Mouse (Mus musculus) kidney, postnatal 25 days (tissue): ENCODE results near the gene Babam2.
"Not testable (repeated sequence)": the region's sequence is repeated elsewhere in the genome, so short reads cannot be mapped to it uniquely, and the experiment has no call there.

Source experiments
- DNase-seq, 2 experiments: peaks; one replicate each; pipeline ENCODE4 v3.0.0; 2021; ENCODE audit warnings: mixed read lengths in 2 of 2

Gene Babam2

GRCm38 (mm10) chr5:31949389-31949788 is 251.9 kb downstream of the Babam2 start:
- DNase-seq = no peak

- no peak for DNase-seq
These were observed 253.0 kb downstream of the Babam2 start for GRCm38 (mm10) chr5:31950532-31950931.

DNA sequence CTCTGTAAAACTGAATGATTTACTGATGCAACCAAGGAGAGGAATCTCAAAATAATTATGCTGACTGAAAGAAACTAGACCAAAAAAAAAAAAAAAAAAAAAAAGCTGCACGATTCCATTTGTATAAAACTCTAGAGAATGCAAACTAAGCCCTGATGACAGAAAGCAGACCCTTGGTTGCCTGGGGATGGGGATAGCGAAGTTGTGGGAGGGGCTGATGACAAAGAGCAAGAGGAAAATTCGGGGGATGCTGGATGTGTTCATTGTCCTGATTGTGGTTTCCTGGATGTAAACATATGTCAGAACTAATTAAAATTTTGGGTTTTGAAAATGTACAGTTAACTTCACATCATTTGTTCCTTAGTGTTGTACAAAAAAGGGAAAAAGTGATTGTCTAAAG is 257.7 kb downstream of the Babam2 start:
- DNase-seq = no peak

- DNase-seq = no peak
These were observed 258.9 kb downstream of the Babam2 start for GRCm38 (mm10) chr5:31956336-31956735.

DNA sequence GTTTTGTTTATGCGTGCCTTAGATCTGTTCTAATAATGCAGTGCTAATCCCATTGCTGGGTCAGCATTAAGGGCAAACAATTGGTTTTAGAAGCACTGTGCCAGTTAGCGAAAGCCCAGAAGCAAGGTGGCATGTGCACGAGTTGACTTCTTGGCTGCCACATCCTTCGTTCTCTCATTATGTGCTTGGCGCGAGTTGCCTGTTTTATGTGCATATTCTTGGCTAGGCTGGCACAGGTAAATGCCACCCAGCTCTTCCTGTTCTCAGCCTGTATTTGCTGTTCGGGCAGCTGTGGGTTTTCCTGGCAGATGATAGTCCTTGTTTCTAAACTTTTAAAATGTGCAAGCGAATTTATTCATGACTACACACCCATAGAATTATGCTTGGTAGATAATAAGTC is 262.4 kb downstream of the Babam2 start:
- DNase-seq = peak; percentile 15 to 46

DNA sequence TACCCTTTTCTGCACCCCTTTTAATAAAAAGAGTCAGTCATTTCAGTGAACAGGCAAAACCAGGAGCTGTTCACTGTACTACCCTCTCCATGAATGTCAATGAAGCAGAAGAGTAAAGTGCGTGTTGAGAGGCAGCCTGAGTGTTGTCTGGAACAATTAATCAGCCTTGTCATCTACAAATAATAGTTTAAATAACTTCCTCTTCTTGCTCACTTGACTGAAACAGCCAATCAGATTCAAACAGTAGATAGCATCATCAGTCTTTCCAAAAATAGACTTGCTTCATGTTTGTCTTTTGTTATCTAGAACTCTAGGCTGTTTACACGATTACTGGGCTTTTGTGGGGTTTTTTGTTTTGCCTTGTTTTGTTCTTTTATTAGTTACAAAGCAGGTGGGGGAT is 263.9 kb downstream of the Babam2 start:
- DNase-seq = no peak

DNA sequence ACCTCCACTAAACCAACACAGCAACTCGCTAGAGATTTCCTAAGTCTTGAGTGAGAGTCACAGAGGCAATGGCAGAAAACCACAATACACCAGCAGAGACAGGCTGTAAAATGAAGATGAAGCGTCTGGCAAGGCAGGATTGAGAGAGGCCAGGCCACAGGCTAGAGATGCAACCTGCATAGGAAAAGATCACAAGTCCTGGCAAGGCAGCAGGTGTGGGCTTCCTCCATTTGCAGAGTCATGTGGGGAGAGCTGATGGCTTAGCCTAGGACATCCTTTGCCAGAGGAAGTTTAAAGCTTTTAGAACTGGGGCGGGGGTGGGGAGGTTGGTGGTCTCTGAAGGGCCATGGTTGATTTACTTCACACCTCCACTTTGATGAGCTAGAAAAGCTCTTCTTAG is 264.9 kb downstream of the Babam2 start:
- no peak for DNase-seq

DNA sequence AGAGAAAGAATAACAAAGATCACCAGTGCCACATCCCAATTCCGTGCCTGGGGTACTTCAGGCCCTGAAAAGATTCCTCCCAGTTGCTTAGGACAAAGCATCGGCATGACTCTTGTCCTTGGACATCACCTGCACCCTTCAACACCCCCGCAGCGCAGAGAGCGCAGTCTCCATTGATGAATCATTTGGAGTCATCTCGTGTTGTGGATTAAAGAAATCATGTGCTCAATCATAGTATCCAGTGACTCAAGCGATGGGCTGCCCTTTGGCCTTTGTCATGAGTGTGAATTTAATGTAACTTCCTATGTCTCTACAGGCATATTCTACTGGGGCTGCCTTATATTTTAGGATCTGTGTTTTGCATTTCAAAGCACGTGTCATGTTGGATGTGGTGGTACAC is 265.9 kb downstream of the Babam2 start:
- no peak for DNase-seq

- no peak for DNase-seq
These were observed 266.4 kb downstream of the Babam2 start for GRCm38 (mm10) chr5:31963851-31964250.

DNA sequence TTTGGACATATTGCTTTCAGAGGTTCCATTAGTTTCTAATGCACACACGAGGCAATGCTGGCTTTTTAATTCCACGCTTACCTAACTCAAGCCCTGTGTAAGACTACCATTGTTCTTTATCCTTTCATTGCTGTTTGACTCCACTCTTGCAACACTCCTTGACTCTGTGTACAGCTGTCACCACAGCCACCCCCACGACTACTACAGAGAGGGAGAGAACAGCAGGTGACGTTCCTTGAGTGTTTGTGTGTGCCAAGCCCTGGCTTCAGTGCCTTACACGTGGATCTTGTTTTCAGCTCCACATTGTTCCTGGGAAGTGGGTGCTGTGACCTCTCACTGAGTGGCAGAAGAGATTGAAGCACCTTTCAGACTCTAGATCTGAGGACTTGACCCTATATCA is 269.3 kb downstream of the Babam2 start:
- no peak for DNase-seq

DNA sequence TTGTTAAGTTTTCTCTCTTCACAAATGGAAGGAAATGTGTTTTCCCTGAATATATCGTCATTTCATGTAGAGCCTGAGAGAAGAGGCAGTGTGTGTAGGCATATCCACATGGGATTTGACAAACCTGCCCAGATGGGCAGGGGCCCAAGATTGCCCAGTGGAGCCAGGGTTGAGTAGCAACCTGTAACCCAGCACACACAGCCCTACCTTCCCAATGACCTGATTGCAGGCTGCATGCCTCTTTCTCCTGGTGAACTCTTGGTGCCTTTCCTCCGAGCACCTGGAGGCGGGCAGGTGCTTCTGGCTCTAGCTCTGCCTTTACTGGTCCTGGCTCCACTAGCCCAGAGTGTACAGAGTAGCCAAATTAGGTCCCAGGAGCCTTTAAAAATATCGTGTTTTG is 270.0 kb downstream of the Babam2 start:
- DNase-seq = peak in 1 of 2 experiments; percentile 49

DNA sequence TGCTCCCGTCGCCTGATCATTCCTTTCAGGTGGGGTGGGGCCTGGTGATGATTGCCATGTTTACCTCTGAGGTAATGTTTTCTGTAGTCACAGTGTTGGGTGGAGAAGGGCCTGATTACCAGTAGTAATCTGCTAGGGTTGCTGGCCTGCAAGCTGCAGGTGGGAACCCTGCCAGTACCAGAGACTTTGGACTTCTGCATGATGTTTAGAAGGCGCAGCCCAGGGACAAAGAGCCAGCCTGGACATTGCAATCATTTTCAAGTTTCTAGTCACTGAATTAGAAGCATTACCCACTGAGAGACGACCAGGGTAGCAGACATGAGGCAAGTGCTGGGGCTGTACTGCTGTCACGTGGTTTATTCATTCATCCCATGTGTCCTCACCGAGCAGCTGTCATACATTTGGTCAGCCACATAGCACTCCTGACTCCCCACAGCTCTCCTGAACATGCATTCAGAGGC is 270.6 kb downstream of the Babam2 start:
- peak; percentile 82 to 88 for DNase-seq

- not testable (repeated sequence) for DNase-seq
These were observed 274.9 kb downstream of the Babam2 start for GRCm38 (mm10) chr5:31972416-31972815.

GRCm38 (mm10) chr5:31974614-31975168 is 277.2 kb downstream of the Babam2 start:
- no peak for DNase-seq

DNA sequence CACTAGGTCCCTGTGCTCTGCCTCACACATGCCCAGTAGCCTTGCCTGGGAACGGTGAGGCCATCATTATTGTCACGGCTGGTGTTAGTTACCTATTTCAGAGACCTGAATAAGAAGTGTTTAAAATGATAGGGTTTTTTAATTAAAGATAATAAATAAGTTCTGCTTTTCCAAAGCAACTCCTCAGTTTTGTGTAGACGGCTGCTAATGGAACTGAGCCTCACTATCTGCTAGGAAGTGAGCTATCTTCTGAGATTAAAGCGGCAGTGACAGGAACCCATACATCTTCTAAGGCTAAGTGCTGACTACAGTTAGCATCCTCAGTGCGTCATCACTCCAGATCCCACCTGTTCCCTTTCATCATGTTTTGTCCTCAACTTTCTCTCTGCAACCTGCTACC is 284.6 kb downstream of the Babam2 start:
- no peak for DNase-seq

GRCm38 (mm10) chr5:31983161-31983560 is 285.7 kb downstream of the Babam2 start:
- DNase-seq = no peak

GRCm38 (mm10) chr5:31983817-31984368 is 286.4 kb downstream of the Babam2 start:
- DNase-seq = no peak

DNA sequence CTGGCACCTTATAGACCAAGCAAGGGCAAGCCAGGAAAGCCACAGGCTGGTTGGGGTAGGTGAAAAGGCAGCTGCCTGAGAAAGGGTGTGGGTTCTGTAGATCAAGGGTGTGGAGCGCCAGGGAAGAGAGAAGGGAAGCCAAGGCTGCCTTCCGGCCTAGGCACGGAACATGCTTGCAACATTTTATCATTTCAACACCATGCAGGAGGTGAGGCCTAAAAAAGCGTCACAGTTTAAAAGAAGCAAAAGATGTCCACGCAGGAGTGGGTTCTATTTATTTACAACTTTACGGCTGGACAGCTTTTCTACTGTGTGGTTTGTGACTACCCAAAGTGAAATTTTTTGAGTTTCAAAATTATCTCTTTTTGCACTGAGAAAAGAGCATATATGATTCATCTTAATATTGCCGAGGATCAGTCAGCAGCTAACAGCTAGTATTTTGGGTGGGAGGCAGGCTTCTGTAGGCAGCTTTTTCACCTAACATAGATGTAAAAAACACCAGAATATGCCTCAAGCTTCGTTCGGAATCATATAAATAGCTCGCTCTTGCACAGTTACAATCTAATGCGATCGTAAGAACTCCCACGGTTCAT is 287.0 kb downstream of the Babam2 start:
- peak in 1 of 2 experiments; percentile 36 for DNase-seq

GRCm38 (mm10) chr5:31985021-31985420 is 287.5 kb downstream of the Babam2 start:
- no peak for DNase-seq

DNA sequence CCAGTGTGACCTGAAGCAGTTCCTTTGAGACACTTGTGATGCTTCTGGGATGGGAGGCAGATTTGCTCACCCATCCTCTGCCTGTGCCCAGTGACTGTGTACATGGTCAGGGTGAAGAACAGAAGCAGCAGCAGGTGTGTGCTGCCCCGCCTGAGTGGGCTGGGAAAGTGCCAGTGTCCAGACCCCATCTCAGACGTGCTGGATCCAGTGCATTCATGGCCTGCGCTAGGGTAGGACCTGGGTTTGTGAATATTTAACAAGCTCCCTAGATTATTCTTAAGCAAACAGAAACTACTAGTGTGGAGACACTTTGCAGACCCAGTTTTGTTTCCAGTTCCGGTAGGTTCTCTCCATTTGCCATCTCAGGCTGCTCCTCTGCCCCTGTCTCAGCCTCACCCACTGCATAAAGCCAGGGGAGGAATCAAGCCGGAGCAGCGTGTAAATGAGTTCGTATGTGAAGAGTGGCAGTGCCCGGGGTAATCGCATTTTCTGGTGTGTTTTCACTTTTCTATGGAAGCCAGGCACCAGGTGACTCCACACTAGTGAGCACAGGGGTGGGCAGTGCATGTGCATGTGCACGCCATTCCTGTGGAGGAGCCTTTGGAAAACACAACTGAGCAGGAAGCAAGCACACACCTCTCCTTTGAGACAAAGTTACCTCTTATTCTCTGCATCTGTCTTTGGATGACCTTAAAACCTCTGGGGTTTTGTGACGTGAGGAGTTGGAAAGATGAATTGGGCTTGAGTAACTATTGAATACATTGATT is 290.2 kb downstream of the Babam2 start:
- DNase-seq = peak; percentile 14 to 50

DNA sequence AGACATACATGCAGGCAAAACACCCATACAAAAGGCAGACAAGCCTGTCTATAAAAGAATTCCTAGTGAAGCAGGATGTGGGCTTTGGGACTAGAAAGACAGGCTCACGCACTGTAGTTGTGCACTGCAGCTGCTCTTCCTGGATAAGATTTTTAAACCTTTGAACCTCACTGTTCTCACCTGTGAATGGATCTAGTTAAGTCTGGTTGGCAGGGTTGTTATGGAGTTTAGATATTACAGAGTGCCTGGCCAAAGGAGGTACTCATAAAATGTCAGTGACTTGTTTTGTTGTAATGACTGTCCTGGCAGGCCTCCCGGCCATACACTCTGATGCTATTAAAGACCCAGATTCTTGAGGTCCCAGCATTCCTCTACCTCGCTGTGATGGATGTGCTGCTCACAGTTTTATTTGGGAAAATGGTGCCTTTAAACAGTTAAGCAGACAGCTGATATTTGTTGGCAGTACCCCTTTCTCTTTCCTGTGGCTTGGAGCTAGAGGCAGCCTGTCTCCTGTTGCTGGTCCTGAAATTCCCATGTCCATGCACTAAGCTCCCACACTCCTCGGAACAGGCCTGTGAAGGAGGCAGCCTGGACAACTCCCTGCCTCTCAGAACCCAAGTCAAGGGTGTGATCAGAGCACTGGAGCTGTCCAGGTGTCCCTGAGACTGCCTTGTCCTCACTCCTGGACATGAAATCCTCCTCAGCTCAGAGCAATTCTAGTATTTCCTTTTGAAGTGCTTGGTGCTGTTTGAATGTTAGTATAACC is 299.9 kb downstream of the Babam2 start:
- no peak for DNase-seq

DNA sequence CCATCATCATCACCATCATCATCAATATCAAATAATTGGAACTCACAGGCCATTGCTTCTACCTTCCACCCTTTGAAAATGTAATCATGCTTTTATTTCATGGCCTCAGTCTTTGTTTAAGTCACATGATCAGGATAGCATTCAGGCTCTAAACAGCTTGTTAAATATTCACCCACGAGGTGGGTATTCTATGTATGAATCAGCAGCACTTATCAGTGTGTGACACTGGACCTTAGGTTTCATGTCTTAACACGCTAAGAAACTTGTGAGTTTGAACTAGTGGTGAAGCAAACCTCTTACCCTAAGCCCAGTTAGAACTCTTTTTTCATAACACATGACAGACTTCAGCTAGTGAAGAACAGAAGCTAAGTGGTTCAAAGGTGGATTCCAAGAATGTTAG is 301.3 kb downstream of the Babam2 start:
- no peak for DNase-seq

- no peak for DNase-seq
These were observed 302.6 kb downstream of the Babam2 start for GRCm38 (mm10) chr5:32000076-32000475.
